Mouse (Mus musculus): ENCODE results near the gene Zhx3. TPM values are rescaled to one million over a fixed set of nuclear protein-coding genes. Genes with fewer than 3 reads are reported as not detected.

Gene Zhx3
- polyA plus RNA-seq, 1 experiment from 2014 or later = 10.7 TPM

GRCm38 (mm10) chr2:160736466-160736865 is 136.3 kb downstream of the Zhx3 start:
- Histone ChIP-seq H3K4me1 (ENCODE audit: control insufficient read depth, insufficient read depth, low read length) (peaks cover 21% of the 10 kb centered on the region), H3K36me3 (ENCODE audit: control insufficient read depth, insufficient read depth, low read length) (peaks cover 6% of the 10 kb centered on the region), H3K4me3 (ENCODE audit: low read depth, low read length) (no peak overlapping the region), H3K9ac (ENCODE audit: low read length) (no peak overlapping the region), H3K27ac (ENCODE audit: low read depth, low read length) (no peak overlapping the region), H3K4me2 (ENCODE audit: low read depth) (no peak overlapping the region), H3K9me3 (ENCODE audit: control insufficient read depth, low read length) (no peaks in the 10 kb centered on the region), H3K27me3 (ENCODE audit: control insufficient read depth, insufficient read depth, low read length) (no peaks in the 10 kb centered on the region)
- no peak for DNase-seq (ENCODE audit: low spot score)
- 91% methylated on average over 3 of the region's 3 CpGs for WGBS
- ATAC-seq (ENCODE audit: insufficient read depth, low FRiP score, low TSS enrichment) = no peak

GRCm38 (mm10) chr2:160735706-160736310 is 137.0 kb downstream of the Zhx3 start:
- H3K4me3 ChIP-seq (ENCODE audit: low read depth, low read length) = no peak overlapping the region
- H3K4me2 ChIP-seq (ENCODE audit: low read depth) = no peak overlapping the region
- DNase-seq (ENCODE audit: low spot score) (no peak), ATAC-seq (ENCODE audit: insufficient read depth, low FRiP score, low TSS enrichment) (no peak)
- 94% methylated on average over 5 of the region's 5 CpGs for WGBS
- no peaks in the 10 kb centered on the region for H3K9me3 ChIP-seq (ENCODE audit: control insufficient read depth, low read length)
- H3K4me1 ChIP-seq (ENCODE audit: control insufficient read depth, insufficient read depth, low read length) = peaks cover 19% of the 10 kb centered on the region
- no peak overlapping the region for H3K9ac ChIP-seq (ENCODE audit: low read length)
- H3K27ac ChIP-seq (ENCODE audit: low read depth, low read length) = no peak overlapping the region
- peaks cover 6% of the 10 kb centered on the region for H3K36me3 ChIP-seq (ENCODE audit: control insufficient read depth, insufficient read depth, low read length)
- H3K27me3 ChIP-seq (ENCODE audit: control insufficient read depth, insufficient read depth, low read length) = no peaks in the 10 kb centered on the region

- H3K27ac ChIP-seq (ENCODE audit: low read depth, low read length) = no peak overlapping the region
- no peak overlapping the region; the same call in 1 of the 2 replicates for H3K4me2 ChIP-seq (ENCODE audit: low read depth)
- no peak overlapping the region for H3K9ac ChIP-seq (ENCODE audit: low read length)
- 93% methylated on average over 3 of the region's 3 CpGs for WGBS
- no peaks in the 10 kb centered on the region for H3K9me3 ChIP-seq (ENCODE audit: control insufficient read depth, low read length)
- H3K36me3 ChIP-seq (ENCODE audit: control insufficient read depth, insufficient read depth, low read length) = peaks cover 6% of the 10 kb centered on the region
- DNase-seq (ENCODE audit: low spot score) (no peak), ATAC-seq (ENCODE audit: insufficient read depth, low FRiP score, low TSS enrichment) (no peak)
- no peak overlapping the region for H3K4me3 ChIP-seq (ENCODE audit: low read depth, low read length)
- H3K4me1 ChIP-seq (ENCODE audit: control insufficient read depth, insufficient read depth, low read length) = peaks cover 20% of the 10 kb centered on the region
- no peaks in the 10 kb centered on the region for H3K27me3 ChIP-seq (ENCODE audit: control insufficient read depth, insufficient read depth, low read length)
Observed at GRCm38 (mm10) chr2:160734331-160734730, 138.5 kb downstream of the Zhx3 start.

- DNase-seq (ENCODE audit: low spot score) (no peak), ATAC-seq (ENCODE audit: insufficient read depth, low FRiP score, low TSS enrichment) (no peak)
- WGBS = 66% methylated on average over 7 of the region's 7 CpGs
- Histone ChIP-seq H3K4me3 (ENCODE audit: low read depth, low read length) (peak overlapping the region; percentile 91), H3K4me2 (ENCODE audit: low read depth) (peak overlapping the region; percentile 76), H3K9me3 (ENCODE audit: control insufficient read depth, low read length) (no peaks in the 10 kb centered on the region), H3K4me1 (ENCODE audit: control insufficient read depth, insufficient read depth, low read length) (peaks cover 17% of the 10 kb centered on the region), H3K27me3 (ENCODE audit: control insufficient read depth, insufficient read depth, low read length) (no peaks in the 10 kb centered on the region), H3K9ac (ENCODE audit: low read length) (peak overlapping the region; percentile 30), H3K36me3 (ENCODE audit: control insufficient read depth, insufficient read depth, low read length) (peaks cover 6% of the 10 kb centered on the region), H3K27ac (ENCODE audit: low read depth, low read length) (no peak overlapping the region)
Observed at GRCm38 (mm10) chr2:160733131-160733531, 139.7 kb downstream of the Zhx3 start.

GRCm38 (mm10) chr2:160732420-160732995 is 140.3 kb downstream of the Zhx3 start:
- H3K27me3 ChIP-seq (ENCODE audit: control insufficient read depth, insufficient read depth, low read length) = no peaks in the 10 kb centered on the region
- peaks cover 6% of the 10 kb centered on the region for H3K36me3 ChIP-seq (ENCODE audit: control insufficient read depth, insufficient read depth, low read length)
- no peaks in the 10 kb centered on the region for H3K9me3 ChIP-seq (ENCODE audit: control insufficient read depth, low read length)
- WGBS = 53% methylated on average over 8 of the region's 9 CpGs
- ATAC-seq (ENCODE audit: insufficient read depth, low FRiP score, low TSS enrichment) (no peak), DNase-seq (ENCODE audit: low spot score) (no peak)
- H3K9ac ChIP-seq (ENCODE audit: low read length) = peak overlapping the region; percentile 99
- peaks cover 17% of the 10 kb centered on the region for H3K4me1 ChIP-seq (ENCODE audit: control insufficient read depth, insufficient read depth, low read length)
- peak overlapping the region; percentile 76 for H3K4me2 ChIP-seq (ENCODE audit: low read depth)
- H3K27ac ChIP-seq (ENCODE audit: low read depth, low read length) = no peak overlapping the region
- H3K4me3 ChIP-seq (ENCODE audit: low read depth, low read length) = peak overlapping the region; percentile 91

GRCm38 (mm10) chr2:160731839-160732261 is 140.9 kb downstream of the Zhx3 start:
- peak; percentile 11 for ATAC-seq (ENCODE audit: insufficient read depth, low FRiP score, low TSS enrichment)
- peaks cover 6% of the 10 kb centered on the region for H3K36me3 ChIP-seq (ENCODE audit: control insufficient read depth, insufficient read depth, low read length)
- H3K27ac ChIP-seq (ENCODE audit: low read depth, low read length) = peak overlapping the region; percentile 96
- peak overlapping the region; percentile 76 for H3K4me2 ChIP-seq (ENCODE audit: low read depth)
- H3K4me3 ChIP-seq (ENCODE audit: low read depth, low read length) = peak overlapping the region; percentile 91
- under 1% methylated on average over 31 of the region's 32 CpGs for WGBS
- H3K4me1 ChIP-seq (ENCODE audit: control insufficient read depth, insufficient read depth, low read length) = peaks cover 17% of the 10 kb centered on the region
- peak overlapping the region; percentile 99 for H3K9ac ChIP-seq (ENCODE audit: low read length)
- H3K27me3 ChIP-seq (ENCODE audit: control insufficient read depth, insufficient read depth, low read length) = no peaks in the 10 kb centered on the region
- DNase-seq (ENCODE audit: low spot score) = peak; percentile 63
- H3K9me3 ChIP-seq (ENCODE audit: control insufficient read depth, low read length) = no peaks in the 10 kb centered on the region

GRCm38 (mm10) chr2:160731117-160731838 is 141.5 kb downstream of the Zhx3 start, which contains the start of gene Plcg1:
Gene Plcg1, plus strand, starts transcription at chr2:160731300.
- ATAC-seq (ENCODE audit: insufficient read depth, low FRiP score, low TSS enrichment) = peak; percentile 95
- peak within 1 kb of the TSS; percentile 76 for H3K4me2 ChIP-seq (ENCODE audit: low read depth)
- H3K4me3 ChIP-seq (ENCODE audit: low read depth, low read length) = peak within 1 kb of the TSS; percentile 91
- H3K9ac ChIP-seq (ENCODE audit: low read length) = peak within 1 kb of the TSS; percentile 99
- H3K9me3 ChIP-seq (ENCODE audit: control insufficient read depth, low read length) = no peaks in the 10 kb centered on the region
- H3K27me3 ChIP-seq (ENCODE audit: control insufficient read depth, insufficient read depth, low read length) = no peaks in the 10 kb centered on the region
- H3K4me1 ChIP-seq (ENCODE audit: control insufficient read depth, insufficient read depth, low read length) = peaks cover 17% of the 10 kb centered on the region
- under 1% methylated on average over 70 of the region's 99 CpGs for WGBS
- H3K27ac ChIP-seq (ENCODE audit: low read depth, low read length) = peak within 1 kb of the TSS; percentile 96
- H3K36me3 ChIP-seq (ENCODE audit: control insufficient read depth, insufficient read depth, low read length) = peaks cover 6% of the 10 kb centered on the region; the same call in 1 of the 2 replicates
- peak; percentile 95 for DNase-seq (ENCODE audit: low spot score)

GRCm38 (mm10) chr2:160730797-160731116 is 142.0 kb downstream of the Zhx3 start:
- H3K27ac ChIP-seq (ENCODE audit: low read depth, low read length) = no peak overlapping the region
- no peaks in the 10 kb centered on the region for H3K9me3 ChIP-seq (ENCODE audit: control insufficient read depth, low read length)
- no peak; the same call in 1 of the 2 replicates for ATAC-seq (ENCODE audit: insufficient read depth, low FRiP score, low TSS enrichment)
- peaks cover 17% of the 10 kb centered on the region for H3K4me1 ChIP-seq (ENCODE audit: control insufficient read depth, insufficient read depth, low read length)
- no peaks in the 10 kb centered on the region for H3K27me3 ChIP-seq (ENCODE audit: control insufficient read depth, insufficient read depth, low read length)
- H3K4me2 ChIP-seq (ENCODE audit: low read depth) = peak overlapping the region; percentile 76
- no peak for DNase-seq (ENCODE audit: low spot score)
- 10% methylated on average over 19 of the region's 19 CpGs for WGBS
- H3K9ac ChIP-seq (ENCODE audit: low read length) = peak overlapping the region; percentile 99
- H3K36me3 ChIP-seq (ENCODE audit: control insufficient read depth, insufficient read depth, low read length) = peaks cover 6% of the 10 kb centered on the region; the same call in 1 of the 2 replicates
- H3K4me3 ChIP-seq (ENCODE audit: low read depth, low read length) = peak overlapping the region; percentile 91

Measured in neural tube, embryonic 11.5 days (tissue).